Mouse (Mus musculus) lung, adult 18-20 months (tissue): Measurements from ENCODE around the gene Madd.

Source experiments
- DNase-seq, 2 experiments: peaks; one replicate each; pipeline ENCODE4 v3.0.0; 2022; ENCODE audit warnings: mixed read lengths in 2 of 2

Madd gene

DNA sequence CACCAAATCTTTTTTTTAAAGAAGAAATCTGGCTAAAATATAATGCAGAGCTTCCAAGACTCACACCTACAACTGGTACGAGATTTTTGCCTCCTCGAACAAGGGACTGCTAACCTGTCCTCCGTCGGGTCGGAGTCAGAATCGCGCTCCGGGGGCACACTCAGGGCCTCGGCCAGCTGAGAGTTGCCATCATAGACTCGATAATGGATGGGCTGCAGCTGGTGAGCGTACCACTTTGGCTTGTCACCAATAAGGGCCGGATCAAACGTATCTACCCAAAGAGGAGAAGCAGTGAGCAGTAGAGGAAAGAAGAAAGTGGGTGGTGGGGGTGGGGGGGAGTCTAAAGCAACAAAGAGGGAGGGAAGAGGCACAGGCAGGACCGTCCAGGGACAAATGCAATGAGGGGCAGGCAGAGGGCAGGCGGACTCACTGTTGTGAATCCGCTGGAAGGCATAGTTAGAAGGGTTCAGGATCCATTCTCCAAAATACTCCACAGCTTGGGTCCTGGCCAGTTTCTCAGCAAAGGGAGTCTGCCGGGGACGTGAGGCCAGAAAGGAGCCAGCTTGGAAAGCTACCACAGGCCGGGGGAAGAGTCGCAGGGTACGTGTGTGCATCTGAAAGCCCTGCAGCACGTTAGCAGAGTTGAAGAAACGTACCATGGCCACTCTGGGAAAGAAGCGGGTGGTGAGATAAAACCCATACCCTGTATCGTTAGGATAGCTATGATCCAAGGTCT is 13.9 kb downstream of the Madd start:
- peak in 1 of 2 experiments; percentile 18 for DNase-seq

DNA sequence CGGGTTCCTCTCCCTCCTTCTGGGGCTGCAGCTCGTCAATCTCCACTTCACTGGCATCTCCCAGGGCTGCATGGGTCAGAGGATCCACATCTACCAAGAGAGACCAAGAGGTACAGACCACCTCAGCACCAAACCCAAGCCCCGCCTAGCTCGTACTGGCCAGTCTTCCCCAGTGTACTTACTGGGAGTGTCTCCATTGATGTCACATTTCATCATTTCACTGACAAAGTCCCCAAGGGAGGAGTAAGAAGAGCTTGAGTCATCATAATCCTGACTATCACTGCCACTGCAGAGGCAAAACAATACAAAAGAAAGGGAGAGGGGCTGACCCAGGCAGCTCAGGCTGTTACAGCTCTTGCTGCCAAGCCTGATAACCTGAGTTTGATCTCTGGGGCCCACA is 16.0 kb downstream of the Madd start:
- DNase-seq: no peak

DNA sequence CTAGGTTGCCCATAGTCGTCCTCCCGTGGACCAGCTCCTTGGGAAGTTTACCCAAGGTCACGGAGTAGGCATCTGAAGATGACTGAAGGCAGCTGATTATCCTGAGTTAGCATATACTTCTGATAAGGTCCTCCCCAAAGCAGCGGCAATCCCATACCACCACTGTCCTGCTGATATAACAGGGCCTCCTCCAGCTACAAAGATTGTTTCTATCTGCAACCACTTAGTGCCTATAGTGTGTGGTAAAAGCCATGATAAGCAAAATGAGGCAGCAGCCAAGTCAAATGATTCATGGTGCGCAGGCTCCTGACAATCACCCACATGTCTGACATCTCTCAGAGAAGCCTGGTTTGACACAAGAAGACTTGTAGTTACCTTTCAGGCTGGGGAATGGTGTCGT is 18.6 kb downstream of the Madd start:
- no peak for DNase-seq

DNA sequence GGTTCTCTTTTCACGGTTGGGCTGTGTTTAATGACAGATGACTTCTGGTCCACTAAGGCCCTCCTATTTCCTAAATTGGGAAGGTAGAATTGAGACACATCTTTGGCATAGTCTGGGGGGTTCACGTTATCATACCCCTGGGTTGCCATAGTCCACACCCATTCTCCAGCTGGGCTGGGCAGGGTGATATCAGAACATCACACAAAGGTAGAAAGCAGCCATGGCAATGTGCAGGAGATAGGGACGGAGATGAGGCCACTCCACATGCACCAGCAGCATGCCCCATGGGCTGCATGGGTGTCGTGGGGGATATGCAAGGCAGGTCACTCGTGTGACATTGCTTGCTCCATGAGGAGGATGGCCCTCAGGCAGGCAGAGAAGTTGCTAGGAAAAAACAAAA is 20.1 kb downstream of the Madd start:
- no peak for DNase-seq

DNA sequence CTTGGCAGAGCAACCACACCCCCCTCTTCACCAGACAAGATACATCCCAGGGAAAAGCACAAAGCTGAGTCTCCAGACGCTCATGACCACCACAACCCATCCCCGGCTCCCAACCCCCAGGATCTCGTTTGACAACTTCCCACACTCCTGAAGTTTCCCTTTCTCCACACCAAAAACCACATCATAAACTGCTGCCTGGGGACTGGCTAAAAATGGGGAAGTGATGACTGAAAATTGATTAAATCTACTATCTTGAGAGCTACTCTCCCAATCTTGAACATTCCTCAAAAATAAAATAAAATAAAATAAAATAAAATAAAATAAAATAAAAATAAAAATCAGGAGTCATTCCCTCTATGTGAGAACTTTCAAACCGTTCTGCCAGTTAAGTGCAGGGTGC is 20.7 kb downstream of the Madd start:
- DNase-seq: no peak

DNA sequence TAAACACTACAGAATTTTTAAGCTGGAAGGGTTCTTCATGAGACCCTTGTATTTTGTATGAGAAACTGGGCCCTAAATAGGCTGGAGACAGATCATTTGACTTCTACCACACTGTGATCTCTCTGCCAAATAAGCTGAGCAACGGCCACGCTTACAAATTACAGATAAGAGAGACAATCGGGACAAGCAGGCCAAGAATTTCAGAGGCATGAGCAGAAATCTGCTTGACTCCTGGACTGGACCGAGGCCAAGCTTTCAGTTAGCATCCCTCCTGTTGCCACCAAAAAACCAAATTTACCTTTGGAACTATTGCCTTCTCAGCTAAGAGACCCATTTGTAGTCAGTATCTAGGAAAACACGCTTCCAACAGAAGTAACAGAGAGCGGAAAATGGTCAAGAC is 23.0 kb downstream of the Madd start:
- DNase-seq: peak in 1 of 2 experiments; percentile 35

DNA sequence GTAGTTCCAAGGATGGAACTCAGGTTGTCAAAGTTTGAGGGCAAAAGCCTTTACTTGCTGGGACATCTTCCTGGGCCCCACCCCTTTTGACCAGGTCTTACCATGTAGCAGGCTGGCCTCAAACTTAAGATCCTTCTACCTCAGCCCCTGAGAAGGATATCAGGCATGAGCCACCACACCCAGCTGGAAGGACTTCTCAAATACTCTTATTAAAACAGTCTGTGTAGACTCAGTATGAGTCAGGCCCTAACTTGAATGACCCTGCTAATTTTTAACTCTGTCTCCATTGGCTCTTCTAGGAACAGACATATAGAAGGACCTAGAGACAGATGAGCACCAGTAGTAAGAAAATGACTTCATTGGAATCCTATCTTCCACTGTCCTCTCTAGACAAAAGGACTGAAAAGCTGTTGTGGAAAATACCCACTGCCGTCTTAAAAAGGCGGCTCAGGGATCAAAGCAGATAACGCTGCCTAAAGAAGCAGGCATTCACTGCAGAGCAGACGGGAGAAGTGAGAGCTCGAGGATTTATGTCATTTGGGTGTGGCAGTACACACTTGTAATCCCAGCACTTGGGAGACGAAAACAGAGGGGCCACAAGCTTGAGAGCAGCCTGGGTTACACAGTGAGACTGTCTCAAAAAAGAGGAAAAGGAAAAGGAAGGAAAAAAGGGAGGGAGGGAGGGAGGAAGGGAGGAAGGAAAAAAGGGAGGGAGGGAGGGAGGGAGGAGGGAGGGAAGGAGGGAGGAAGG is 26.5 kb downstream of the Madd start:
- no peak for DNase-seq

DNA sequence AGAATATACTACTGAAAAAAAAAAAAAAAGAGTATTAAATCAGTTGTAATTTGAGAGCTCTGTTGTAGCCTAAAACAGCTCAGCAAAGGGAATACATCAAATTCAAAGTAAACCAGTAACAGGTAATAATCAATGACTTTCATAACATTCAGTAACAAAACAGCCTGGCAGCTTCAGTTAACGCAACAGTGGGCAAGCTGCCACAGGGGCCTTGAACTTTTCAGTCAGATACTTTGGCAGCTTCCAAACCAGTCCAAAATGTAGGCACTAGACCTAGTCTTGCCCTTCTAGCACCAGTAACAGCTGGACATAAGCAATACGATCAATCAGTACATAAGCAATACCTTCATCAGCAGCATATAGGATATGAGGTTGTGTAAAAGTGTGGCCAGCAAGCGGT is 29.5 kb downstream of the Madd start:
- no peak for DNase-seq

DNA sequence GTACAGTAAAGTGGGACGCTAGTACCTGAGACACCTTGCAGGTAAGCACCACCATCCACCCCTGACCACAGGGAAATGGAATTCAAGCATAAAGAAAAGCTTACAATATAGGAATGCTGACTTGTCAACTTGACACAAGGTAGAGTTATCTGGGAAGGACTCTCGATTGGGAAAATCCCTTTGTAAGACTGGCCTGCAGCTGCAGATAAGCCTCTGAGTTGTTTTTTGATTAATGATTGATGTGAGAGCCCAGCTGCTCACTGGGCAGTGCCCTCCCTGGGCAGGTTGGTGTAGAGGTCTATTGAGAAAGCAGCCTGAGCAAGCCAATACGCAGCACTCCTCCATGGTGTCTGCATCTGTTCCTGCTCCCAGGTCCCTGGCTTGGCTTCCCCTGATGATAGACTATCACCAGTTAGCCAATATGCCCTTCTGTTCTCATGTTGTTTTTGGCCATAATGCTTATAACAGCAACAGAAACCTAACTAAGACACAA is 30.7 kb downstream of the Madd start:
- DNase-seq: no peak

DNA sequence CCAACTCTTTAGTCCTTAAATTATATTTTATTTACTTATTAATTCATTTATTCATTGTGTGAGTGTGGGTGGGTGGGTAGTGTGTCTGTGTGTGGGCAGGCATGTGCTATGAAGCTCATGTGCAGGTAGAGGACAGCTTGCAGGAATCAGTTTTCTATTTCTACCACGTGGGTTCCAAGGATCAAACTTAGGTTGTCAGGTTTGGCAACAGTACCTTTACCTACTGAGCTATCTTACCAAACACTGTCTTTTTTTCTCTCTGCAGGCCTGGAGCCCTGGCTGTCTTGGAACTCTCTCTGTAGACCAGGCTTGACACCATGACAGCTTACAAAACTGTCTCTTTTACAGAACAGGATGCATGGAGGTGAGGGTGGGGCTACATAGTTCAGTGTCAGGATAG is 32.3 kb downstream of the Madd start:
- no peak for DNase-seq

DNA sequence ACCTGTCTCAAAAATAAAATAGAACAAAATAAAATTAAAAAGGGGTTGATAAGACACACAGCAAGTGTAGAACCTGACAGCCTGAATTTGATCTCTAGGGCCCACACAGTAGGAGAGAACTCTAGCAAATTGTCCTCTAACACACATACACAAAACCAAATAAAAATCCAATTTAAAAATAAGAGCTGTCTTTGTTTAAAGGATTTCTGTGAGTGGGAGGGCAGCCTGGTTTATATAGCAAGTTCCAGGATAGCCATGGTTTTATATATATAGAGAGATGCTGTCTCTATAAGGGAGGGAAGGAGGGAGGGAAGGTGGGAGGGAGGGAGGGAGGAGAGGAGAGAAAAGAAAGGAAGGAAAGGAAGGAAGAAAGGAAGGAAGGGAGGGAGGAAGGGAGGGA is 35.5 kb downstream of the Madd start:
- no peak for DNase-seq

DNA sequence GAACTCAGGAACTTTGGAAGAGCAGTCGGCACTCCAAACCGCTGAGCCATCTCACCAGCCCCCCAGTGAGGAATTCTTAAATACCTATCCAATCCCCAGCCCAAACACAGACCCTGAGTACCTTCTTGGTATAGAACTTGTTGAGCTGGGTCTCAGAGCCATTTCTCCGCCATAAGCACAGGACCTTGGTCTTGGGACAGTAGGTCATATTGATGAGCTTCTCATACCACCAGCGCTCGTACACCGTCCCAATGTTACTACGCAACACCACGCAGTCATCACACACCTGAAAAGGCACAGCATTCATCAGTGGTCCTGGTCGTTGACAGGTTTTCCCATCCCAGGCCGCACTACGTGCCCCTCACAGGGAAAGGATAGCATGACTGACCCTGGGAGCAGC is 40.2 kb downstream of the Madd start:
- DNase-seq: no peak

DNA sequence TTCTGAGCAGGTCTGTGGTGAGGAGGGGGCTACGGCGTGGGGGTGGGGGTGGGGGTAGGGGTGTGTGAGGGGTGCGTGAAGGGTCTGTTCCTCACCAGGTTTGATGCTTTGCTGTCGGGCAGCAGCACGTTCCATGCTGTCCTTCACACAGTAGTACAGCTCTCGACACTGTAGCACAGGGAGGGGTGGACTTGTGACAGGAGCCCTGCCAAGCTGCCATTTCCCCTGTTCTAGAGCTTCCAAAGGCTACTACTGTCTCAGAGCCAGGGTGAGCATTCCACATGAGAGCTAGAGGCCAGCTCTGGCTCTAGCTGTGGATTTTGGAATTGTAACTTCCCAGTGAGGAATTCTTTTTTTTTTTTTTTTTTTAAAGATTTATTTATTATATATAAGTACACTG is 40.7 kb downstream of the Madd start:
- DNase-seq: no peak

DNA sequence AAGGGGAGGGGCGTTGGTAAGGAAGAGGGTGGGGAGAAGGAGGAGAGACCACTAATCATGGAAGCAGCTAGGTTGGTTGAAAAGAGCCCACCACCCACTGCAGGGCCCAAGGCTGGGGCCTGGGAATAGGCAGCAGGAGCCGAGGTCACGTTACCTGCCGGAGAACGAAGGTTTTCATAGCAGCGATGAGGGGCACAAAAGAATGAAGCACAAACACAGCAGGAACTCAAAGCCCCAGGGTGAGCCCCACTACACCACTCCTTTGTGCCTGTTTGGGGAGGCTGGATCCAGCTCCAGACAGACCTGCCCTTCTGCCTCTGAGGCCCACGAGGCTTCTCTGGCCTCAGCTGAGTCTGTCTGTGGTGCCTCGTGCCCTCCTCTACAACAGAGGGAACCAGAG is 43.9 kb downstream of the Madd start:
- DNase-seq: no peak

DNA sequence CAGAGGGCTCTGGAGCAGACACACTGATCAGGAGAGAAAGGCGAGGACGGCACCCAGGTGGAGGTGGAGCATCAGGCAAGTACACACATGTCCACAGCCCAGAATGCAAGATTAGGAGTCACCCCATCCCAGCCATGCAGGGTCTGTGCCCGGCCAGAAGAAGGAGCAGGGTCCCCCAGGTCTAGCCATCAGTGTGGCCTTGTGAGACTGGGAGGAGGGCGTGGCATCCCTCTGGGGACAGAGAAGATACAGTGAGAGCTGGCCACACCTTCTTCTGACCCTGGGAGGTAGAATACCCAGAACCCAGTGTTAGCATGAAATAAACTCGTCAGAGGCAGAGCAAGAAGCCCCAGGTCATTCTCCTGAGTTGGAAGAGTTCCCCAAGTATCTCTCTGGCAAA is 44.3 kb downstream of the Madd start:
- no peak for DNase-seq

DNA sequence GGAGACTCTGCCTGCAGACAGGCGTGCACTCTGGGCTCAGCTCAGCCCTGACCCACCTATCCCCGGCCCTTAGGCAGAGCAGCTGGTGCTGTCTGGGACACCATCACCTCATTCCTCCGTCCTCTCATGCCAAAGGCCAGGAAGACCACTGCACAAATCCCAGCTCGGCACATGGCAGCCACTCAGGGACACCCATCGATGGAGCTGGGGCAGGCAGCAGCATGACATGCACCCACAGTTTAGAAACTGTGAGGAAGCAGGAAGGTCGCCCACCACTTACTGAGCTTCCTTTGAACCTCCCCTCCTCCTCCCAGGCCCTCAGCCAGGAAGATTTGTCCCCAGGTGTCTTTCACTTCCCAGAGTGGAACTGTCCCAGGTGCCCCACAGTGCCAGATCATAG is 46.2 kb downstream of the Madd start:
- no peak for DNase-seq

DNA sequence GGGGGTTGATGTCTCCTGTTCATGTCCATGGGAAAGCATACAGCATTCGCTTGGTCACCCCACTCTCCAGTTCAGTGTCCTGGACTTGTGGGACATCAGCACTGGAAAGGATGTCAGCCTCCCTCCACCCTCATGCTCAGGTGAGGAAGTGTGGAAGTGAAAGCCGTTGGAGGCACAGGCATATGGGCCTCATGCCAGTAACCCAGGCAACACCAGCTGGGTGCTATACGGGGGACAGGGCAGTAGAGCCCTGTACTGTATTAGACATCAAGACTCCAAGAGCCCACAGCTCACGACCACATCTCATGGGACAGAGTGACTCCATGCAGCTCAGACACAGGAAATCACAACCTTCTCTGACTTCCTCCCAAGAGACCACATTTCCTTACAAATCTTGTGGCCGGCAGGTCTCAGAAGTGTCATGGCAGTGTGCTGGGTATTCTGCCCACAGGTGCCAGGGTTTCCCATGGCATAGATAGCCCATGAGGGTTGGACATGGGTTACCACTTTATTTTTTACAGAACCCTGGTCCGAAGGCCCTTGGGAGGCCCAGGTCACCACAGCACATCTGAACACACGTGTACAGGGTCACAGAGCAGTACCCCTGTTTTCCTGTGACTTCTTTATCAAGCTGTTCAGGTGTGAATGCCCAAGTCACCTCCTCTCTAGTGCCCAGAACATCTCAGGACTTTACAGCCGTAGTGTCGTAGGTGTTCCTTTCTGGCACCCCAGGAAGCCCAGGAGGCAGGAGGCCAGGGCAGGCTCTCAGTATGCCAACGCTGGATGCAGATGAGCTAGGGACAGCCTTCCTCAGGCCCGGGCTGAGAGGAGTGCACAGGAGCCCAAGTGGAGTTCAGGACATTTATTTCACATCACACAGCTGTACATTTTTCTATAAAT is 46.9 kb downstream of the Madd start:
- no peak for DNase-seq

DNA sequence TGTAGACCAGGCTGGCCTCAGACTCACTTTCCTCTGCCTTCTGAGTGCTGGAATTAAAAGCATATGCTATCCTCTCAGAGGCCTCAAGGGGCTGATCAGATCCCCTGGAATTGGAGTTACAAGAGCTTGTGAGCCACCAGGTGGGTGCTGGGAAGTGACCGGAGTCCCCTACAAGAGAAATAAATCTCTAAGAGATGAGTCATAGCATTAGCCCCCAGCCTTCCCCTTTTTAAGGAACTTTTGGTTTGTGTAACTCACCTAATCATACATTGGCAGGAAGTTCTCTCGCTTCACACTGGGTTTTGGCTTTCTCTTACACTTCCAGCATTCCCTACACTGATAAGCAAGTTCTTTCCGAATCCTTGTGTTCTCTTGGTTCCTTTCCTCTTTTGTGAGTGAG is 51.6 kb downstream of the Madd start:
- no peak for DNase-seq

DNA sequence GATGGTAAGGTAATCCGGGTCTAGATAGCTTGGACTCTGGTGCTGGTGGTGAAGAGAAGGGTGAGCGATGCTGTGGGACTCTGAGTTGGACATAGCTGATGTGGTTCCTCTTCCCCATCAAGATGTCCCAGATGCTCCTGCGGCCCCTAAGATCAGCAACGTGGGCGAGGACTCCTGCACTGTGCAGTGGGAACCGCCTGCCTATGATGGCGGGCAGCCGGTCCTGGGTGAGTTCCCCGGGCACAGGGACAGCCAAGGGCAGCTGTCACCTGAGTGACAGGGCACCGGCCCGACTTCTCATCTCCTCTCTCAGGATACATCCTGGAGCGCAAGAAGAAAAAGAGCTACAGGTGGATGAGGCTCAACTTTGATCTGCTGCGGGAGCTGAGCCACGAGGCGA is 52.4 kb downstream of the Madd start:
- no peak for DNase-seq

DNA sequence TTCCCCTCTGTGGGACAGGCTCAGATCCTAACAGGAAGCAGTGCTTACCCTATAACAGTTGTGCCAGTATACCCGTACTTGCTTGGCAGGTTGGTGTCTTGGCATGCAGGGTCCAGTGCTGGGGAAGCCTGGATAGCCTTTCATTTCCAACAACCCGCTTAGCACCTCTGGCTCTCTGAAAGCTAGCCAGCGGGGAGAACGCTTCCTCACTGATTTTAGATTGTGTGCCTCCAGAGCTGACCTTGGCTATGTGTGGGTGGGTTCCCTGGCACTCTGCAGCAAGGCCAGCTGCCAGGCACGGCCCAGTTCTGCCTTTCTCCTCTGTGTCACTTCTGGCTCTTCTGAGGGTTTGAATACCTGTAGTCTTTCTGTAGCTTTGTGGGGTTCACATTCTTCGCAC is 53.5 kb downstream of the Madd start:
- no peak for DNase-seq

DNA sequence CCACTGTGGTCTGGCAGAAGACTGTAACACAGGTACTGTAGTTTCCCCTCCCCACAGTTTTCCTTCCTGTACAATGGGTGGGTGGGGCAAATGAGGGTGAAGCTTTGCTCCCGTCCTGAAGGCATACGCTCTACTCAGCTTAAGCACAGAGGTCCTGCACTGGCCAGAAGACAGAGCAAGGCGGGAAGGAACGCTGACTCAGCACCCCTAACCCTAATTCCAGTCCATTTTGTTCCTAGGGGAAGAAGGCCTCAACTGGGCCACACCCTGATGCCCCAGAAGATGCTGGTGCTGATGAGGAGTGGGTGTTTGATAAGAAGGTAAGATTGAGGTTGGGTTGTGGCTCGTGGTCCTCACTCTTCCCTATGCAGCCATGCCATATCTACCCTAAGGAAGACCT is 54.9 kb downstream of the Madd start:
- DNase-seq: no peak

DNA sequence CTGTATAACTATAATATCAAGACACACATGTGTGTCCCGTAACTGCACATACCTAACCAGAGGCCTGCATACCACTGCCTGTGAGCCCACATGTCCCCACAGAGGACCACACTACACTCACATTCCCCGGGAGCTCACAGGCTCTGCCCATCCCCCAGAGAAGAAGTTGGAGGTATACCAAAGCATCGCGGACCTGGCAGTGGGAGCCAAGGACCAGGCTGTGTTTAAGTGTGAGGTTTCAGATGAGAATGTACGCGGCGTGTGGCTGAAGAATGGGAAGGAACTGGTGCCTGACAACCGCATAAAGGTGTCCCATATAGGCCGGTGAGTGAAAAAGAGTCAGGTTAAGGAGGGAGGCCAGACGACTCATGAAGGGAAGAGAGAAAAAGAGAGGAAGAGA is 58.5 kb downstream of the Madd start:
- DNase-seq: no peak

DNA sequence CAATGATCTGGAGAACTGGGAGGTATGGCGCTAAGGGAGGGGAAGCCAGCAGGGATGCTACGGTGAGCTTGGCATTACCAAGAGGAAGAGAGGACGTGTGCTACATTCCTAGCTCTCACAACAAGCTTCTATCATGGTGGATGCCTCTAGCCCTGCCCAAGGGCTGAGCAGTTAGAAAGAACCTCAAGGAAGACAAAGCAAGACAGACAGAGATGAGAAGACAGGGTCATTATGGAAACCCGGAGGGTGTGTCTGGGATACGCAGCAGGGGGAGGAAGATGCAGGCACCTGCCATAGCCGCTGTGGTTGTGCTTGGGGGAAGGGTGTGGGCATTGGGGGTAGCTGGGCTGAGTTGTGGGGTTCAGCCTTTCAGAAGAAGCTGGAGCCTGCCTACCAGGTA is 60.1 kb downstream of the Madd start:
- DNase-seq: no peak

DNA sequence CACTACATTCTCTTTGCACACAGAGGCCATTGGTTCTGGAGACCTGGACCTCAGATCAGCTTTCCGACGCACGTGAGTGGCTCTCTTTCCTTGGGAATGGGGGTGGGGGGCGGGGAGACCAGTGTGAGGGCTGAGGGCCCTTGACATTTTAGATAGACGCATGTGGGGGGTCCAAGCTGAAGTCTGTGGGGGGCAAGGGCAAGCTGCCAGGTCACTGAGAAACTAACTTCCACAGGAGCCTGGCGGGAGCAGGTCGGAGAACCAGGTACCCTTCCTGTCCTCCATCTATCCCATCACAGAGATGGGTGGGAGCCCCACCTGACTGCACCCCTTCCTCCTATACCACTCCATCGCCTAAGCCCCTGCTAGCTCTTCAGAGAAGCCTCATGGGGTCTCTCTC is 62.1 kb downstream of the Madd start:
- no peak for DNase-seq
